Mouse (Mus musculus) brain, embryonic 14.5 days (tissue): ENCODE measurements at regions not wholly inside any gene's neighbourhood (a gene's known extent, or its start where the extent isn't known, plus 50 kb on each side); places are given as distances from the start of the nearest gene placed in this dataset.

ENCODE experiments used
- CTCF ChIP-seq: fragments of 200-500 bp; IDR thresholded peaks from 2 replicates; pipeline ENCODE4 v1.5.1; 2012; ENCODE audit warnings: inconsistent platforms, mild to moderate bottlenecking, moderate library complexity, borderline replicate concordance; ENCODE audit not compliant: insufficient read depth, insufficient read length; ENCODE audit errors: extremely low read depth
- POLR2A ChIP-seq: fragments of 200-500 bp; IDR thresholded peaks from 2 replicates; pipeline ENCODE4 v1.6.1; 2012; ENCODE audit warnings: mild to moderate bottlenecking, inconsistent platforms, borderline replicate concordance; ENCODE audit not compliant: poor library complexity, insufficient read depth, insufficient read length, severe bottlenecking; ENCODE audit errors: extremely low read depth

GRCm38 (mm10) chr3:124658153-124658552, 77.3 kb upstream of the 1700003H04Rik start:
- TF ChIP-seq CTCF = no peak
- TF ChIP-seq POLR2A = no peak
